Mouse (Mus musculus): ENCODE results near the gene Pm20d1.

- TF ChIP-seq POLR2A (IDR thresholded peaks at IDR 0.05; ENCODE audit: low read depth, low read length), result no peak
- no peak for TF ChIP-seq CTCF (IDR thresholded peaks at IDR 0.05; ENCODE audit: extremely low read depth, insufficient read depth, insufficient read length, insufficient replicate concordance)
Measured at GRCm38 (mm10) chr1:131754916-131755315, 42.3 kb upstream of the Pm20d1 start.

All from spleen, adult 2 months (tissue).